Mouse (Mus musculus) natural killer cell, adult 2 months (primary cell): Measurements from ENCODE around the gene 1700012A03Rik.

Source experiments
- DNase-seq, 2 experiments: peaks; one replicate each; pipeline ENCODE4 v3.0.0; 2022; ENCODE audit warnings: low spot score in 2 of 2

1700012A03Rik gene

DNA sequence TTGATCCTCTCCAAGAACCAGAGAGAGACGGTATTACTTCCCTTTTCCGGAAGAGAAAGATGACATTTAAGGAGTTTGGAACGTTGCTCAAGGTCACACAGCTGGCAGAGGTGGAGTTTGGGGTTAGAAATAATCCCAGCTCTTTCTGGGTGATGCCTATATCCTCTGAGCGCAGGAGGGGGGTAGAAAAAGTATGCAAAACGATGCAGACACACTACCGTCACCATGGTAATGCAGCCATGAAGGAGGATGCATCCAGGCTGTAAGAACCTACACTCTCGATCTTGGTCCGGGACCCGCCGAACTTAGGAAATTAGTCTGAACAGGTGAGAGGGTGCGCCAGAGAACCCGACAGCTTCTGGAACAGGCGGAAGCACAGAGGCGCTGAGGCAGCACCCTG is 43.3 kb downstream of the 1700012A03Rik start:
- DNase-seq = no peak

DNA sequence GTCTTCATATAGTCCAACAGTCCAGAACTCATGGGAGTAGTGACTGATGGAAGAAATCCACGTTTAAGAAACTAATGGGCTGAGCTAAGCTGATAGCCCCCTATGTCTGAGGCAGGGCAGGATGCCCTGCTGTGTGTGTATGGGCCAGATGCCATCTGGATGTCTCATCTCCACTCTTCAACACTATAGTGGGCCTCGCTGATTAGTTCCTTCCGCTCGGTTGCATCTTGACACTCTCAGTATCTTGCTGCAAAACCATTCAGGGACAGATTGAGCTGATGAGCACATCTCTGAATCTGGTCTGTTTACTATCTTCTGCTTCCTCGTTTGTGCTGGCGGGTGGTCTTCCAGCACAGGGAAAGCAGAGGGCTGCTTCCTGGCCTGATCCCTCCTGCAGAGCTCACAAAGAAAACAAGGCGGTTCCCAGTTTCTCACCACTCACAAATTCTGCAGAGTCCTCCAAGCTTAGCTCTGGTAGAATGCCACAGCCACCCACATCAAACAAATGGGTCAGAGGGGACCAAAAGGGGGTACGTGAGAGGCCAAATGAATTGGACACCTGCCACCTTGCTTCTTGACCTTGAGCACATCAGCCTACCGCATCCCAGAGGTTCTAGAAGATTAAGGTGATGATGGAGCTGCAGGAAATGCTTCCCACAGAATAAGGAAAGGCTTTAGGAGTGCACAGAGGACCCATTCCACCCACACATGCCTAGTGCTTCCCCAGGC is 55.7 kb downstream of the 1700012A03Rik start:
- DNase-seq = no peak
